Mouse (Mus musculus) inflammation-experienced regulatory T-cells (primary cell): ENCODE measurements around the gene Olfr96. TPM values are rescaled to one million over a fixed set of nuclear protein-coding genes. Genes with fewer than 3 reads are reported as not detected.

Experiments used
- polyA plus RNA-seq, 2 experiments: library from polyadenylated mRNA; unstranded; fragments of 100-300 nt; shearing (Covaris generic); gene quantifications; one replicate each; pipeline ENCODE4 v1.2.1; 2017

Olfr96 gene
- polyA plus RNA-seq: under 1 TPM; 0.19 to 0.78 TPM

DNA sequence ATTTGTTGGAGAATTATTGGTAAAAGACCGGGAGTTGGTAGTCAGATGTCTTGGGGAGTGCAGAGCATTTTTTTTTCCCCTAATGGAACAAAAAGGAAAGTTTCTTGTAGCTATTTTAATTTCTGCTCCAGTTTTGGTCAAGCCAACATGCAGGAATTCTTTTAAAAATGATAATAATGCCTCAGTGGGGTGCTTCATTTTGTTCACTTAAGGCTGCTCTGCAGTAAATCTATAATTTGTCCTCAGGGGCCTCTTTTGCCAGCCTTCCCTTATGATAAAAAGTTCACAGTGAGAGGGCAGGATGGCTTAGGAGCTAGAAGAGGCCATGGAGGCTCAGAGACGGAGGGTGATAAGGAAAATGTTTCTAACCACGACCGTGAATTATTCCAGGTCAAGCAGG lies at the start of gene Olfr96:
Olfr96 (plus strand) TSS at position 301 of the 400 bp plus-strand sequence.

DNA sequence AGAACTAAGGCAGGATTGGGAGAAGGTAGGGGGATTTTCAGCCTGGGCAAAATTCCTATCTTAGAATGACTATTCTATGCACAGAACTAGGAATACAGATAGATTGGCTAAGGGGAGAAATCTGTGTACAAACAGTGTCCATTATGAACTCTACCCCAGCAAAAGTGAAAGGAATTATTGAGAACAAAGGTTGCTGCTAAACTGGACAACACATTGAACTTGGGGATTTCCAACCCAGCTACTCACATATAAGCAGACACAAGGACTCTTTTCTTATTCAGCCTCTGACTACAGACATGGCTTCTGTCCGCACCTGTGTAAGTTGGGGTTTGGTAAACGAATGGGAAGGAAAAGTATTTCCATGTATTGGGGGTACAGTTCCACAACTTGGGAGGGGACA lies 26.3 kb upstream of the Olfr96 start, which contains the start of gene Ubd:
Ubd (plus strand) TSS at position 237 of the 400 bp plus-strand sequence.

DNA sequence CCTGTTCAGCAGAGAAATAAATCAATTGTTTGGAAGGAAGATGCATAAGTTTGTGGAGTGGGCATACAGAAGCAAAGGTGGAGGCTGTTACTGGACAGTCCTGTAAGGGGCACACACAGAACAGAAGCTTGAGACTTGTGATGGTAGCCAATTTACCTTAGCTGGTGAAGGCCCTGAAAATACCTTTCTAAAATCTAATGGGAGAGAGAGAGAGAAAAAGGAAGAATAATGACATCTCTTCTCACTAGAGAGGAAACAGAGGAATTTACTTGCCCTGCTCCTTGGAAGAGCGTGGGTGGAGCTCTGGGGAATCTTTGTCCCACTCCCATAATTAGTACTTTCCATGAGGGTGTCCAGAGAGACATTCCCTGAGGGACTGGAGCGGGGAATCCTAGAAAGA lies 19.1 kb upstream of the Olfr96 start, which contains the start of gene Olfr94:
Olfr94 (minus strand) TSS at position 101 of the 400 bp plus-strand sequence.

DNA sequence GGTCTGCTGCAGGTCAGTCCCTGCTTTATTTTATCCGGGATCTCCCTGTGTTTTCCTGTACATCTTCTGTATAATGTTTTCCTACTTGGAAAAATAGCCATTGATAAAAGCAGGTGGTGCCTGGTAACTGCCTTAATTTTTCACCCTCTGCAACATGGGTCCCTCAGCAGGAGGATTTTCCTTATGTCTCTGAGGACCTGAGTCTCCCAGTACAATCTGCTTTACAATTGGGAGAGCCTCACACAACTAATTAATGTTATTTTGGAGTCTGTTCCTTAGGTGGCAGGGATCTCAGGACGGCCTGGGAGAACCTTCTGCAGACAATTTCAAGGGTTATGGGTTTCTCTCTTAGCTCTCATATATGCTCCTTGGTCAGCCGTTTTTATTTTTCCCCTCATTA lies 6.9 kb upstream of the Olfr96 start, which contains the start of gene Olfr95:
Olfr95 (minus strand) TSS at position 101 of the 400 bp plus-strand sequence.

DNA sequence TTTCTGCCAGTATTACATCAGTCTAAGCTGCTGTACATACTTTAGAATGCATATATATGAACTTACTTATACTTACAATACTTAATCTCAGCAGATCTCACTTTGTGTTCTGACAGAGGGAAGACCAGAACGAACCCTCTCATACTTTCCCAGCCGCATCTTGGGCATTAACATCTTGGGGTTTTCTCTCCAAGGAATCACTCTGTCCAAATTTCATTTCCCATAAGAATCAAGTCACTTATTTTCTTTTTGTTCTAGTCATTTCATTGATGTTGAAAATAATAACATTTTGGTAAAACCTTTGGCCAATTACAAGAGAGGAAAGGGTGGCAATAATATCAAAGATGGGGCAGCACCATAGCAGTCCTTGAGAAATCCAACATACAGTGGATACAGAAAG lies 17.3 kb downstream of the Olfr96 start, which contains the start of gene Olfr97:
Olfr97 (minus strand) TSS at position 101 of the 400 bp plus-strand sequence.

DNA sequence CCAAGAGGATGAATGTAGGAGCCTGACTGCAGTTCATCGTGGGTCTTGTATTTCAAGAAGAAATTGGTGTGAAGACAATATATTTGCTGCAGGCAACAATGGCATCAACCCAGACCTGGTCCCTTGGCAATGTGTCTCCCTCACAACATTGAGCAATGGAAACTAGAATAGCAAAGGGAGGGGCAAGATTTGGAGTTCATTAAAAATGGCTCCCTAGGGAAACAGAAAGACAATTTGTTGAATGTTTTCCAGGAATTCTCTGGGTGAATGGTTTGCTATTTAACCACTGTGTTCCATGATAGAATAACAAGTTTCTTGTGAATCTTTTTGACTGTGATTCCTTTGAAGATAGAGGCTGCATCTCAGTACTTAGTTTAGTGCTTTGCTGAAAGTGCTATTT lies 43.7 kb downstream of the Olfr96 start, which contains the start of gene Olfr98:
Olfr98 (minus strand) TSS at position 124 of the 400 bp plus-strand sequence.

DNA sequence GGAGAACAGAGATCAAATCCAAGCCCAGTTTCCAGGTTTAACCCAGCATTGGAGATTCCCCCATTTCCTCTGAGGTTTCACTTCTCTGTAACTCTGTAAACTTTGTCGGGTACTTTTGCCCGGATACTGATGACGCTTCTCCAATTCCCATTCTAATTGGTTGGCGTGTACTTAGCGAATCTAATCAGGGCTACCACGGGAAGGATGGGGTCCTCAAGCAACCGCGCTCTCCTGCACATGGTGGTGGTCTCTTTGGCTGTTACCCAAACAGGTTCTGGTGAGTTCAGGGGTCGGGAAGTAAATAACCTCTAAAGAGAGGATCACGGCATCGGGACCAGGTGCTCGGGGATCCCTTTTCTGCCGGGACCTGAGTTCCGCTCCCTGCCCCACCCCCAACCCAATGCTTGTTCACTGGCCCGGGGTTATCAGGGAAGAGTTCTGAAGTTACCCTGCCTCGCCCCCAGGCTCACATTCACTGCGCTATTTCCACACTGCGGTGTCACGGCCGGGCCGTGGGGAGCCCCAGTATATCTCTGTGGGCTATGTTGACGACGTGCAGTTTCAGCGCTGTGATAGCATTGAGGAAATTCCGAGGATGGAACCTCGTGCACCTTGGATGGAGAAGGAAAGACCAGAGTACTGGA lies 50.2 kb downstream of the Olfr96 start, which contains the start of gene H2-M3:
H2-M3 (plus strand) TSS at position 163 of the 644 bp plus-strand sequence.

Other genes with a start within 250 kb of the Olfr96 start
- not detected for gene 2410137M14Rik, start 238.9 kb upstream of the Olfr96 start, polyA plus RNA-seq
- gene H2-M5, start 230.6 kb upstream of the Olfr96 start, polyA plus RNA-seq: under 1 TPM in 1 of 2 experiments, not detected in 1; 0.70 TPM
- gene Zfp57, start 219.0 kb upstream of the Olfr96 start, polyA plus RNA-seq: under 1 TPM; 0.11 to 0.60 TPM
- not detected for gene Mog, start 196.7 kb upstream of the Olfr96 start, polyA plus RNA-seq
- 10 to 100 TPM in 1 of 2 experiments, 1 to 10 TPM in 1; 8.3 to 13.7 TPM for gene Gabbr1, start 174.2 kb upstream of the Olfr96 start, polyA plus RNA-seq
- gene Olfr90, start 131.6 kb upstream of the Olfr96 start, polyA plus RNA-seq: under 1 TPM; 0.16 to 0.42 TPM
- gene Olfr91, start 121.9 kb upstream of the Olfr96 start, polyA plus RNA-seq: under 1 TPM; 0.10 to 0.13 TPM
- gene Olfr92, start 100.1 kb upstream of the Olfr96 start, polyA plus RNA-seq: under 1 TPM in 1 of 2 experiments, not detected in 1; 0.13 TPM
- not detected for gene Olfr93, start 58.7 kb upstream of the Olfr96 start, polyA plus RNA-seq
- gene Ubd, start 26.3 kb upstream of the Olfr96 start, polyA plus RNA-seq: 1 to 10 TPM in 1 of 2 experiments, under 1 TPM in 1; 0.17 to 2.7 TPM
- gene Olfr94, start 19.2 kb upstream of the Olfr96 start, polyA plus RNA-seq: not detected
- gene Olfr95, start 7.0 kb upstream of the Olfr96 start, polyA plus RNA-seq: not detected
- not detected for gene Olfr97, start 17.2 kb downstream of the Olfr96 start, polyA plus RNA-seq
- under 1 TPM in 1 of 2 experiments, not detected in 1; 0.33 TPM for gene Olfr98, start 43.6 kb downstream of the Olfr96 start, polyA plus RNA-seq
- 100 to 1,000 TPM; 103 to 115 TPM for gene H2-M3, start 50.1 kb downstream of the Olfr96 start, polyA plus RNA-seq
- 1 to 10 TPM; 2.4 to 4.4 TPM for gene Olfr99, start 63.3 kb downstream of the Olfr96 start, polyA plus RNA-seq
- under 1 TPM in 1 of 2 experiments, not detected in 1; 0.34 TPM for gene Olfr101, start 84.2 kb downstream of the Olfr96 start, polyA plus RNA-seq
- 1 to 10 TPM in 1 of 2 experiments, under 1 TPM in 1; 0.46 to 1.3 TPM for gene Olfr102, start 96.9 kb downstream of the Olfr96 start, polyA plus RNA-seq
- gene Olfr103, start 119.6 kb downstream of the Olfr96 start, polyA plus RNA-seq: not detected
- gene Olfr104-ps, start 139.4 kb downstream of the Olfr96 start, polyA plus RNA-seq: not detected
- under 1 TPM in 1 of 2 experiments, not detected in 1; 0.12 TPM for gene Olfr105-ps, start 158.9 kb downstream of the Olfr96 start, polyA plus RNA-seq
- not detected for gene Olfr106-ps, start 170.2 kb downstream of the Olfr96 start, polyA plus RNA-seq
- under 1 TPM; 0.05 to 0.44 TPM for gene Olfr107, start 179.1 kb downstream of the Olfr96 start, polyA plus RNA-seq
- not detected for gene Olfr108, start 225.3 kb downstream of the Olfr96 start, polyA plus RNA-seq
- under 1 TPM; 0.02 to 0.33 TPM for gene Olfr109, start 238.8 kb downstream of the Olfr96 start, polyA plus RNA-seq